Mouse (Mus musculus) midbrain, embryonic 14.5 days (tissue): ENCODE measurements around the gene Agap3. TPM values are rescaled to one million over a fixed set of nuclear protein-coding genes. Genes with fewer than 3 reads are reported as not detected.
A peak's percentile ranks its signal among the peaks of the same experiment; 100 is the strongest.

Experiments used
- ATAC-seq: fragments of 200-750 bp; cut with Nextera tagmentation; 2 replicates; pipeline ENCODE4 v1.8.0; 2017; ENCODE audit warnings: moderate number of reproducible peaks, moderate library complexity; ENCODE audit not compliant: low FRiP score, low TSS enrichment
- DNase-seq: peaks from one replicate; pipeline ENCODE4 v3.0.0-alpha.2; 2015
- H3K27ac ChIP-seq: fragments of 300-500 bp; sonication (generic); replicated peaks from 2 replicates; pipeline ENCODE4 v1.5.1; 2014; ENCODE audit warnings: mild to moderate bottlenecking, low read depth, low read length, moderate library complexity
- H3K27me3 ChIP-seq: fragments of 300-500 bp; sonication (generic); 2 replicates; pipeline ENCODE4 v1.6.1; 2014; ENCODE audit warnings: low read length, control low read depth, mixed read lengths; ENCODE audit not compliant: control insufficient read depth, insufficient read depth
- H3K36me3 ChIP-seq: fragments of 300-500 bp; sonication (generic); 2 replicates; pipeline ENCODE4 v1.6.1; 2014; ENCODE audit warnings: low read length, control low read depth; ENCODE audit not compliant: control insufficient read depth, insufficient read depth
- H3K4me1 ChIP-seq: fragments of 300-500 bp; sonication (generic); 2 replicates; pipeline ENCODE4 v1.6.1; 2014; ENCODE audit warnings: mild to moderate bottlenecking, antibody characterized with exemption, low read length, control low read depth; ENCODE audit not compliant: control insufficient read depth, insufficient read depth
- H3K4me2 ChIP-seq: fragments of 300-500 bp; sonication (generic); 2 replicates; pipeline ENCODE4 v1.6.1; 2014; ENCODE audit warnings: mild to moderate bottlenecking, low read length, moderate library complexity
- H3K4me3 ChIP-seq: fragments of 300-500 bp; sonication (generic); replicated peaks from 2 replicates; pipeline ENCODE4 v1.5.1; 2014; ENCODE audit warnings: low read depth, low read length
- H3K9ac ChIP-seq: fragments of 300-500 bp; sonication (generic); replicated peaks from 2 replicates; pipeline ENCODE4 v1.6.1; 2014; ENCODE audit warnings: mild to moderate bottlenecking, low read length, moderate library complexity
- H3K9me3 ChIP-seq: fragments of 300-500 bp; sonication (generic); 2 replicates; pipeline ENCODE4 v1.6.1; 2016; ENCODE audit warnings: low read length, control low read depth, mixed read lengths; ENCODE audit not compliant: control insufficient read depth
- WGBS: fragments of 180-500 bp; shearing (Covaris S2); extraction: QIAGEN DNeasy Blood & Tissue Kit; methylation state at CpG from one replicate; pipeline ENCODE4 v1.1.7; 2014; 5-methylcytosine and 5-hydroxymethylcytosine counted together
- polyA plus RNA-seq: library from polyadenylated mRNA; unstranded; fragments of >200 nt; fragmentation: Nextera tagmentation; extraction: Ambion mirVana; gene quantifications from 2 replicates; pipeline ENCODE4 v1.2.1, GENCODE M21; 2014

The Agap3 gene
- polyA plus RNA-seq, 1 experiment from 2014 or later: 65.1 TPM

GRCm38 (mm10) chr5:24508406-24508805 lies 56.4 kb downstream of the Agap3 start:
- ATAC-seq (no peak), DNase-seq (no peak)
- no peak overlapping the region for H3K4me3 ChIP-seq
- H3K4me1 ChIP-seq: no peaks in the 10 kb centered on the region
- H3K9me3 ChIP-seq: no peaks in the 10 kb centered on the region
- 92% methylated on average over 7 of the region's 7 CpGs for WGBS
- H3K9ac ChIP-seq: no peak overlapping the region
- H3K4me2 ChIP-seq: no peak overlapping the region
- 0 out of 2 replicates have a peak, but pooled peaks cover 13% of the 10 kb centered on the region for H3K27me3 ChIP-seq
- H3K27ac ChIP-seq: no peak overlapping the region
- no peaks in the 10 kb centered on the region for H3K36me3 ChIP-seq

DNA sequence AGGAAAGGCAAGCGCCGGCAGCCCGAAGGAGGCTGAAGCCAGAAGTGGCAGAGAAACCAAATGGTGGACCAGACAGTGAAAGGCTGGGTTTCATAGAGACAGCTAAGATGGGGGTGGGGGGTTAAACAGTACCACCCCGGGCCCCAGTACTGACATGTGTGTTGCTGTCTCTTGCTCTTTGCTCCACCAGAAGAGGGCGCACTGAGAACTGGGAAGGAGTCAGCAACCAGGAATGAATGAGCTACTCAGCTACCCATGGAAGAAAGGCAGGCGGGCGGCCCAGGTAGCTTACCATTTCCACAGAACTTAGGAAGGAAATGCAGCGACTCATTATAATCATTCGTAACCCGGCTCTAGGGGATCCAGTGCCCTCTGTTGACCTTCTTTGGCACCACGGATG lies 58.7 kb downstream of the Agap3 start:
- 49% methylated on average over 11 of the region's 11 CpGs for WGBS

DNA sequence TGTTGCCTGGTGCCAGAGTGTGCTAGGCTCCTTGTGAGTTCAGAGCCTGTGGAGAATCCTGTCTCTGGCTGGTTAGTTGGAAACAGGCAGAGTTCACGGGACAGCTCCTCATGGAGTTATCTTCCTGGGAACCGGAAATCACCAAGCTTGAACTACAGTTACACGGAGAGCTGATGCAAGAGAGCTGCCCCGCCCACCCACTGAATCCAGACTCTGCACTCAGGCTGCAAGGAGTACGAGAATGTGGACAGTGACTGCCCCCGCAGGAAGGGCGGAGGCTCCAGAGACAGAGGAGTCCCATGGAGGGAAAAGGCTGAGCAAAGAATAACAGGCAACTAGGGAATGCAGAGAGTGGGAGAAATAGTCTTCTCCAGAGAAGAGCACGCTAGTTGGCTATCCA lies 60.3 kb downstream of the Agap3 start:
- no peak for DNase-seq
- Histone ChIP-seq H3K4me2 (no peak overlapping the region), H3K36me3 (no peaks in the 10 kb centered on the region), H3K4me3 (no peak overlapping the region), H3K27ac (no peak overlapping the region), H3K27me3 (no peaks in the 10 kb centered on the region), H3K9ac (no peak overlapping the region), H3K9me3 (no peaks in the 10 kb centered on the region), H3K4me1 (no peaks in the 10 kb centered on the region)
- WGBS: 62% methylated on average over 8 of the region's 8 CpGs
- ATAC-seq: no peak

More for the DNA sequence above, 58.7 kb downstream of the Agap3 start:
- H3K4me1 ChIP-seq: no peaks in the 10 kb centered on the region
- ATAC-seq (no peak), DNase-seq (no peak)
- no peaks in the 10 kb centered on the region for H3K36me3 ChIP-seq
- H3K9me3 ChIP-seq: no peaks in the 10 kb centered on the region
- no peak overlapping the region for H3K9ac ChIP-seq
- H3K27ac ChIP-seq: no peak overlapping the region
- H3K4me2 ChIP-seq: no peak overlapping the region
- no peaks in the 10 kb centered on the region for H3K27me3 ChIP-seq
- H3K4me3 ChIP-seq: no peak overlapping the region

DNA sequence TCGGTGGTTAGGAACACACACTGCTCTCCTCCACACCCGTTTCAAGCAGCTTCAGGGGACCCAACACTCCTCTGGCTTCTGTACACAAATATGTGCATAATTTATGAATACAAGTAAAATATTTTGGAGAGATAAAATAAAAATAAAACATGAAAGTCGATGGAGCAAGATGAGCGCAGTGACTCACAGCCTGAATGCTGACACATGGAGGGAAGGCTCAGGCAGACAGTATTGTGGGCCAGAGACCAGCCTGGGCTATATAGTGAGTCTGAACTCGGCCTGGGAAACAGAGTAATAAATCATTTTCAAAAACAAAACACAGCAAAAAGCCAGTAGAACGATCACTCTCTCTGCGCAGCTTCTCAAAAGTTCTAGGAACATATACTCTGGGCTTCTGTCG lies 69.4 kb downstream of the Agap3 start:
- Histone ChIP-seq H3K4me1 (peaks cover 5% of the 10 kb centered on the region; the same call in 1 of the 2 replicates), H3K9me3 (no peaks in the 10 kb centered on the region), H3K27ac (no peak overlapping the region), H3K4me2 (no peak overlapping the region), H3K27me3 (peaks cover 44% of the 10 kb centered on the region), H3K36me3 (no peaks in the 10 kb centered on the region), H3K4me3 (no peak overlapping the region), H3K9ac (no peak overlapping the region)
- DNase-seq (no peak), ATAC-seq (no peak)
- 73% methylated on average over 8 of the region's 8 CpGs for WGBS

DNA sequence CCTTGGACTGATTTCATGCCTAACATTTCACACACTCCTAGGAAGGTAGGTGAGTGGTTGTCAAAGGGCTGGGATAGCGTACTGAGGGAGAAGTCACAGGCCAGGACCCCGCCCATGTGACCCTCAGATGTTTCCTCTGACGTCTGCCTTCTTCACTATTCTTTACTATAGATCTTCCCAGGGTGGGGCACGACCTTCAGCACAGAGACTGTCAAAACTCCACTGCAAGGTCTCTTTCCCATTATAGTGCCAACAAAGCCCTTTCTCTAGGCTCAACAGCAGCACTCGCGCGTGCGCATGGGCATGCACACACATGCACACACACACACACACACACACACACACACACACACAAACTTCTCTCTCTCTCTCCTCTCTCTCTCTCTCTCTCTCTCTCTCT lies 71.8 kb downstream of the Agap3 start:
- H3K4me1 ChIP-seq: peaks cover 11% of the 10 kb centered on the region; the same call in 1 of the 2 replicates
- no peaks in the 10 kb centered on the region for H3K36me3 ChIP-seq
- ATAC-seq: no peak
- H3K27me3 ChIP-seq: peaks cover 64% of the 10 kb centered on the region
- H3K9ac ChIP-seq: no peak overlapping the region
- no peak overlapping the region for H3K27ac ChIP-seq
- DNase-seq: no peak
- H3K4me2 ChIP-seq: no peak overlapping the region
- no peak overlapping the region for H3K4me3 ChIP-seq
- 40% methylated on average over 8 of the region's 8 CpGs for WGBS
- no peaks in the 10 kb centered on the region for H3K9me3 ChIP-seq

GRCm38 (mm10) chr5:24524522-24524921 lies 72.5 kb downstream of the Agap3 start:
- ATAC-seq: no peak
- Histone ChIP-seq H3K4me1 (peaks cover 11% of the 10 kb centered on the region; the same call in 1 of the 2 replicates), H3K27me3 (peaks cover 72% of the 10 kb centered on the region), H3K4me2 (no peak overlapping the region), H3K4me3 (no peak overlapping the region), H3K9ac (no peak overlapping the region), H3K9me3 (no peaks in the 10 kb centered on the region), H3K36me3 (no peaks in the 10 kb centered on the region), H3K27ac (no peak overlapping the region)
- no peak for DNase-seq
- 20% methylated on average over 4 of the region's 4 CpGs for WGBS

DNA sequence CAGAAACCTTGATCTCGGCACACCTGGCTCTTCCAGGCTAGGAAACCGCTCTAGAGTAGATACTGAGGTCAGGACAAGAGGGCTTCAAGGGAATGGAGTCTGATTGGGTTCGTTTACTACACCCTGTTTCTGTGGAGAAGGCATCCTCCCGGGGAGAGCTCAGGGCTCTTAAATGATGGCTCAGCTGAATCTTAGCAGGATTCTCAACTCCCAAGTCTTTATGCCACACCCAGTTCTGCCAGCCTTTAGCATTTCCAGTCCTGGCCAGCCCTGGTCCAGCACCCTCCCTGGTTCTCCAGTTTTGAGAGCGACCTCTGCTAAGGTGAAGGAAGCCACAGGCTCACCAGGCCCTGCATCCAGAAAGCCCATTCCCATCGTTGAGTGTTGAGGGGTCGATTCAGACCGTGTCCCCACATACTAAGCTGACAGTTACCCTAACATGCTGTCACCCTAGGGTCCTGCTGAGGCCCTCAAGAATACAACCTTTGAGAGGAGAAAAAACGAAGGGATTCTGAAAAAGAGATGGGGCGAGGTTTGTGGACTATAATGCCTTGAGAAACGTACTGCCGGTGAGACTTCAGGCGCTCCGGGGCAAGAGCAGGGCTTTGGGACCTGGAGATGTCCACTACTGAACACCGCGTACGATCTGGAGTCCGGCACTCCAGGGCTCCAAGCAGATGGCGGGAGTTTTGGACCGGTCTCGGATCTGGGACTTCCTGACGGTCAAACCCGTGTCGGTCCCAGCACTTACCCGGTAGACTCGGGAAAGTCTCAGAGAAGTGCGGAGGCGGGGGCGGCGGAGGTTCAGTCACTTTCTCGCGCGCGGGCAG lies 73.6 kb downstream of the Agap3 start:
- H3K9ac ChIP-seq: peak overlapping the region; percentile 45; the same call in 1 of the 2 replicates
- 4% methylated on average over 34 of the region's 34 CpGs for WGBS
- H3K36me3 ChIP-seq: no peaks in the 10 kb centered on the region
- H3K4me3 ChIP-seq: peak overlapping the region; percentile 42
- no peak overlapping the region for H3K27ac ChIP-seq
- no peaks in the 10 kb centered on the region for H3K9me3 ChIP-seq
- peaks cover 72% of the 10 kb centered on the region for H3K27me3 ChIP-seq
- DNase-seq (no peak), ATAC-seq (no peak)
- H3K4me1 ChIP-seq: peaks cover 11% of the 10 kb centered on the region; the same call in 1 of the 2 replicates
- peak overlapping the region; percentile 90 for H3K4me2 ChIP-seq

DNA sequence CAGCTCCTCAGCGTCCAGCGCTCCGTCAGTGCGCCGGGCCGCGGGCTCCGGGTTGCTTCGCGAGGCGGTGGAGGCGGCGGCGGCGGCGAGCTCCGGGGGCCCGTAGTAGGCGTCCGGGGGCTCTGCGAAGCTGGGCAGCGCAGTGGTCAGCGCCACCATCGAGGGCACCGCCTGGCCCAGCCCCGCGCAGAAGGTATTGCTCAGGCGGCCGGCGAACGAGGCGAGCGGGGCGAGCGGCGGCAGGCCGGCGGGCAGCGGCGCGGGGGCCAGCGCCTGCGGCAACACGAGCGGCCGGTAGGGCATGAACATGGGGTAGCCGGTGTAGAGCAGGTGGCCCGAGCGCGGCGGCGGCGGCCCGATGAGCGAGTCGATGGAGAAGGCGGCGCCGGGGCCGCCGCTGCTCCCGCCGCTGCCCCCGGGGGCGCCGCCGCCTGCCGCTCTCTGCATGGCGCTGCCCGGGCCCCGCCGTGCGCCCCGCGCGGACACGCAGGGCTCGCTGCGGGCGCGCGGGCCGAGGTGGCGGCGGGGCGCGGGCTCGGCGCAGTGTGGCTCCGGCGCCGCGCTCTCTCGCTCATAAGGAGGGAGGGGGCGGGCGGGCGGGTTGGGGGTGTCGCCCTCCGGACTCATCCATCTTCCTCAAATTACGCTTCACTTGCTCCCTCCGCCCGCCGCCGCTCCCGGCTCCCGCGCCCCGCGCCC lies 74.4 kb downstream of the Agap3 start:
- H3K4me2 ChIP-seq: peak overlapping the region; percentile 90
- no peaks in the 10 kb centered on the region for H3K36me3 ChIP-seq
- DNase-seq (peak; percentile 53), ATAC-seq (no peak)
- H3K4me1 ChIP-seq: peaks cover 11% of the 10 kb centered on the region; the same call in 1 of the 2 replicates
- H3K27me3 ChIP-seq: peaks cover 72% of the 10 kb centered on the region
- H3K9ac ChIP-seq: peak overlapping the region; percentile 45
- H3K4me3 ChIP-seq: peak overlapping the region; percentile 42
- under 1% methylated on average over 83 of the region's 109 CpGs for WGBS
- H3K9me3 ChIP-seq: no peaks in the 10 kb centered on the region
- no peak overlapping the region for H3K27ac ChIP-seq
